Mouse (Mus musculus) liver, adult (tissue): ENCODE data around the gene H2afb3.
"Not testable (repeated sequence)": the region's sequence is repeated elsewhere in the genome, so short reads cannot be mapped to it uniquely, and the experiment has no call there.

Experiments used
- GATA4 ChIP-seq: IDR thresholded peaks from 2 replicates; pipeline ENCODE4 v1.6.1; 2014; ENCODE audit warnings: mild to moderate bottlenecking, low read length; ENCODE audit not compliant: insufficient replicate concordance

H2afb3 gene

GRCm38 (mm10) chrX:120312995-120313394, at the start of gene H2afb3:
Gene H2afb3 (minus strand): TSS chrX:120313095.
- not testable (repeated sequence) for TF ChIP-seq GATA4

DNA sequence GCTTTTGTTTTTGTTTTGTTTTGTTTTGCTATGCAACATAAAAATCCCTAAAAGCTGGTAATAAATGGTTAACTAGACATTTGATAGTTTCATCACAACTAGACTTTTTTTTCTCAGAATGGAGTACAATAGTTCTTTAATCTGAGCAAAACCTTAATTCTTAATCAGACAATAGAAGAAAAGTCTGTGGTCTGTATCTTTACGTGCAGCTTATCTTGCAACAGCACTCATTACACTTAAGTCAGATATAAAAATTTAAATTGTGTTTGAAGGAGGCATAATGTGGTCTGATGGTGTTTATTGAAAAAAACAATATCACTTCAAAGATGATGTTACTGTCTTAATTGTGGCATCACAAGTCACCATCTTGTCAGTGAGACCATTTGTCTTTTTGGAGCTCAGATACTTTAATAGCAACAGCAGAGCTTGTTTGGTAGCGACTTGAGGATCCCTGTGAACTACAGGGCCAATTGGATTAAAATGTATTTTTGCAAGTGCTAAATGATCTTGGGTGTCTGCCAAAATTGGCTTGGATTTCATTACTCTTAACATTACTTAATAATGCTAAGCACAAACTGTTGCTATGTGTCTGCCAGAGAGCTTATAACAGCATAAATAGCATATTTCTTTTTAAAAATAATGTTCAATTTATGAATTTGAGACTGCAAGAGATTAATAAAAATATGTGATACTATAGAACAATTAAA, 11.3 kb downstream of the H2afb3 start:
- TF ChIP-seq GATA4 = no peak

- TF ChIP-seq GATA4 = no peak
Observed at GRCm38 (mm10) chrX:120292832-120293750, 19.8 kb downstream of the H2afb3 start.

DNA sequence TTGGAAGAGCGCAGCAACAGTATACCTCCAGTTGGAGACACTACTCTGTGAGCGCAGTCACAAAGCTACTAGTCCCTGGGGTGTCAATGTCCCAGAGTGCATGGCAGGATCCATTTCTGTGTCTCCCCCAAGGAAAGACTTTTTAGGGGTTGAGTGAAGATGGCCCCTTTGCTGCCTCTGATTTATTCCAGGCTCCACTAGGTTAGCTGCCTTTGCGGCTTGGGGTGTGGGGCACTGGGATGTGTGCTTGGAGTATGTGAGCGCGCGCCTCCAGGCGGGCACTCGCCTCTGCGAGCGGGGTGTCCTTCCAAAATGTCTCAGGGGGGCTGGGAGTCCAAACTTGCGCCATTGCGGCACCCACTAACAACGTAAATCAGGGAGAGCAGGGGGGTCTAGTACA, 21.2 kb downstream of the H2afb3 start:
- TF ChIP-seq GATA4 = no peak

DNA sequence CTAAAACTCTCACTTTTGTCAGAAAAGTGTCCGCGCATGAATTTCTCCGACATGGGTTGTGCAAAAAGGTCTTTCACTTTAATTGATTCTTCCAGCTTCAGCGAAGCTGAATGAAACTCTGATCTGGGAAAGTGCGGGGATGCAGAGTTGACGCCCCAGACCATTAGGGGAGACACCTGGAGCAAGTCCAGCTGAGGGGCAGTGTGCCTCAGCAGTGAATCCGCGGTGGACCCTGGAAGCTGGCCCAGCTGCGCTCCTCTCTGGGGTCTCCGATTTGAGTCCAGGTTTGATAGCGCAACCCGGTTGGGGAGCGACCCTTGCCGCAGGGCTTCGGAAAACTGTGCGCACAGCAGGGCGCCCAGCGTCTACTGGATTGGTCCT, 22.0 kb downstream of the H2afb3 start:
- TF ChIP-seq GATA4 = no peak

DNA sequence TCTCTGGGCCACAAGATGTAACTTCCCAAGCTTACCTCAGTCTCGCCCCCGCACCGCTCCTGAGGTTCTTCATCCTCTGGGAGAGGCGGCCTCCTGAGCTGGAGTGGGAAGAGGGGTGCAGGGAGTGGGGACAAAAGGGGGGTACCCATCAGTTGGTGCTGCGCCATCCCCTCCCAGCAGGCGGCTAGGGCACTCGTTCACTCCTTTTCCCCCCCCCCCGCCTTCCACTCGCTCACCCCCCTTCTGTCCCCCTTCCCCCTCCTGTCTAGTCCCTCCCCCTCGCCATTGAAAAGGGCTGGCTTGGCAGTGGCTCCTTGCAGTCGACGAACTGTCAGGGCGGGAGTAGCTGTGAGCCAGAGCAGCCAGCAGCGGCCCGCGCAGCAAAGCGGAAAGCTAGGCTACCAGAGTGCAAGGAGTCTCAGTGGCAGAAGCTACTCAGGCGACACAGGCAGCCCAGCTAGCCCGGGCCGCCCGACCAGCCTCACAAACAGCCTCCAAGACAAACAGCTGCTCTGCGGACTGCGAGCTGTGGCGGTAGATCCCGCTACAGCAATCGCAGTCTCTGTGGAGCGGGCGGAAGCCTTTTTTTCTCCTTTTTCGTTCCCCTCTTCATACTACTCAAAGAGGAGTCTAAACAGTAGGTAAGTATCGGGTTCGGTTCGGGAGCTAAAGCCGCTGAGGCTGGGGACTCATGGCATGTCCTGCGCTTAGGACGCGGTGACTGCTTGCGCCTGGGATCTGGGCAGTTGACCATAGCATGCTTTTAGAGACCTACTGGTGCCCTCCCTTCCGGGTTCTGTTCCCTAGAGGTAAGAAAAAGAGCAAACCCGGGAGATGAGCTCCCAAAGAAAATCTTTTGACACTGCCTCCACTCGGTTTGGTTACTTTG, 22.6 kb downstream of the H2afb3 start, which contains the start of gene Pcdh11x:
Gene Pcdh11x (plus strand): TSS at position 249 of the 889 bp plus-strand sequence.
- TF ChIP-seq GATA4 = no peak

- TF ChIP-seq GATA4 = no peak
Observed at GRCm38 (mm10) chrX:120287502-120287901, 25.4 kb downstream of the H2afb3 start.

GRCm38 (mm10) chrX:120285522-120285921, 27.4 kb downstream of the H2afb3 start:
- TF ChIP-seq GATA4 = no peak
